Mouse (Mus musculus) limb, embryonic 12.5 days (tissue): ENCODE results near the gene Sltm. TPM values are rescaled to one million over a fixed set of nuclear protein-coding genes. Genes with fewer than 3 reads are reported as not detected.

Source experiments
- ATAC-seq: fragments of 200-750 bp; cut with Nextera tagmentation; 2 replicates; pipeline ENCODE4 v1.8.0; 2017; ENCODE audit warnings: low read depth, moderate TSS enrichment; ENCODE audit not compliant: insufficient number of reproducible peaks, insufficient read depth, low FRiP score, low TSS enrichment
- H3K27ac ChIP-seq: fragments of 300-500 bp; sonication (generic); 2 replicates; pipeline ENCODE4 v1.5.1; 2016; ENCODE audit warnings: mild to moderate bottlenecking, moderate library complexity
- H3K27me3 ChIP-seq: fragments of 300-500 bp; sonication (generic); 2 replicates; pipeline ENCODE4 v1.6.1; 2016; ENCODE audit warnings: mild to moderate bottlenecking, moderate library complexity
- H3K36me3 ChIP-seq: fragments of 300-500 bp; sonication (generic); 2 replicates; pipeline ENCODE4 v1.6.1; 2016; ENCODE audit warnings: mild to moderate bottlenecking, moderate library complexity
- H3K4me1 ChIP-seq: fragments of 300-500 bp; sonication (generic); replicated peaks from 2 replicates; pipeline ENCODE4 v1.6.1; 2016
- H3K4me2 ChIP-seq: fragments of 300-500 bp; sonication (generic); 2 replicates; pipeline ENCODE4 v1.6.1; 2016; ENCODE audit warnings: mild to moderate bottlenecking, moderate library complexity
- H3K4me3 ChIP-seq: fragments of 300-500 bp; sonication (generic); replicated peaks from 2 replicates; pipeline ENCODE4 v1.5.1; 2016; ENCODE audit warnings: mild to moderate bottlenecking
- H3K9ac ChIP-seq: fragments of 300-500 bp; sonication (generic); replicated peaks from 2 replicates; pipeline ENCODE4 v1.6.1; 2016; ENCODE audit warnings: mild to moderate bottlenecking, moderate library complexity
- H3K9me3 ChIP-seq: fragments of 300-500 bp; sonication (generic); 2 replicates; pipeline ENCODE4 v1.6.1; 2016; ENCODE audit warnings: mild to moderate bottlenecking, moderate library complexity
- WGBS: fragments of 180-500 bp; shearing (Covaris S2); methylation state at CpG from one replicate; pipeline ENCODE4 v1.1.7; 2016; 5-methylcytosine and 5-hydroxymethylcytosine counted together
- polyA plus RNA-seq: library from polyadenylated mRNA; unstranded; fragments of >200 nt; fragmentation: Nextera tagmentation; extraction: Ambion mirVana; gene quantifications from 2 replicates; pipeline ENCODE4 v1.2.1, GENCODE M21; 2016

Gene Sltm
- polyA plus RNA-seq: 68.9 and 74.0 TPM in 2 replicates

GRCm38 (mm10) chr9:70542305-70543041, at the start of gene Sltm:
Gene Sltm, plus strand, starts transcription at chr9:70542754.
- H3K27ac ChIP-seq: peak within 1 kb of the TSS; percentile 99
- H3K4me1 ChIP-seq: peaks cover 13% of the 10 kb centered on the region
- under 1% methylated on average over 71 of the region's 75 CpGs for WGBS
- peak within 1 kb of the TSS; percentile 97 for H3K9ac ChIP-seq
- peak within 1 kb of the TSS; percentile 78 for H3K4me2 ChIP-seq
- peak; percentile 97 for ATAC-seq
- peak within 1 kb of the TSS; percentile 89 for H3K4me3 ChIP-seq
- H3K27me3 ChIP-seq: no peaks in the 10 kb centered on the region
- H3K9me3 ChIP-seq: no peaks in the 10 kb centered on the region
- no peaks in the 10 kb centered on the region; the same call in 1 of the 2 replicates for H3K36me3 ChIP-seq

GRCm38 (mm10) chr9:70493038-70493437, 49.5 kb upstream of the Sltm start:
- H3K27ac ChIP-seq: no peak overlapping the region
- no peaks in the 10 kb centered on the region for H3K4me1 ChIP-seq
- H3K9ac ChIP-seq: no peak overlapping the region
- H3K4me3 ChIP-seq: no peak overlapping the region
- H3K9me3 ChIP-seq: no peaks in the 10 kb centered on the region
- no peaks in the 10 kb centered on the region for H3K27me3 ChIP-seq
- H3K36me3 ChIP-seq: peaks cover 32% of the 10 kb centered on the region; the same call in 1 of the 2 replicates
- WGBS: 92% methylated on average over 2 of the region's 2 CpGs
- no peak overlapping the region for H3K4me2 ChIP-seq
- no peak for ATAC-seq

GRCm38 (mm10) chr9:70496990-70497389, 45.6 kb upstream of the Sltm start:
- H3K9me3 ChIP-seq: no peaks in the 10 kb centered on the region
- peaks cover 29% of the 10 kb centered on the region for H3K36me3 ChIP-seq

GRCm38 (mm10) chr9:70502284-70503014, 40.1 kb upstream of the Sltm start:
- peak overlapping the region; percentile 63 for H3K4me2 ChIP-seq
- peak overlapping the region; percentile 97 for H3K9ac ChIP-seq
- peaks cover 11% of the 10 kb centered on the region for H3K36me3 ChIP-seq
- ATAC-seq: 0 out of 2 replicates have a peak, but pooled peaks have one; percentile 24
- H3K4me3 ChIP-seq: peak overlapping the region; percentile 95
- H3K9me3 ChIP-seq: no peaks in the 10 kb centered on the region
- H3K27me3 ChIP-seq: no peaks in the 10 kb centered on the region
- H3K27ac ChIP-seq: peak overlapping the region; percentile 99
- H3K4me1 ChIP-seq: peaks cover 6% of the 10 kb centered on the region
- WGBS: 39% methylated on average over 10 of the region's 10 CpGs

More at GRCm38 (mm10) chr9:70496990-70497389, 45.6 kb upstream of the Sltm start:
- Histone ChIP-seq H3K9ac (no peak overlapping the region), H3K4me3 (no peak overlapping the region), H3K27ac (no peak overlapping the region), H3K4me2 (no peak overlapping the region), H3K27me3 (no peaks in the 10 kb centered on the region), H3K4me1 (no peaks in the 10 kb centered on the region)
- ATAC-seq: no peak

DNA sequence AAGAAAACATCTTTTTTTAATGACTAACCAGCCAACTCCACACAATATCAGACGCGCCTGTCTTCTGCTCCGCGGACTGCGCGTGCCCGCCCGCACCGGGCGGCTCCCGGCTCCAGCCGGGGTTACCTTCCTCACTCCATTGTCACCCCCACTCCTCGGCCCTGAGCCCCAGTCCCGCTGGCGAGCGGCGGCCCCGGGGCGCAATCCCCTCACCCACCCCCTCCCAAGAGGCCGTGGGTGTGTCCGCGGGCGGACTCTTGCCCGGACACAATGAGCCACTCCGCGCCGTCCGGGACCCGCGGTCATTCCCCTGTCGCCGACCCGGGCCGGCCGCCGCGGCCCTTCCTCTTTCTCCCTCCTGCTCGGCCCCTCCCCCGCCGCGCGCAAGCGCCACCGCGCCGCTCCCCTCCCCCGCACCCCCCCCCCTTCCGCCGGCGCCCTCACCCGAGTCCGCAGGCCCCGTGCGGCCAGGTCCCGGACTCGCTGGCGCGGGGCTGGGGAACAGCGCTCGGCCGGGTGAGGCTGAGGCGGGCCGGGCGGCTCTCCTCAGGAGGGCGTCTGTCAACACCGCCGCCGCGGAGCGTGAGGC, 39.4 kb upstream of the Sltm start:
- Histone ChIP-seq H3K9me3 (no peaks in the 10 kb centered on the region), H3K9ac (peak overlapping the region; percentile 97), H3K27ac (peak overlapping the region; percentile 99), H3K27me3 (no peaks in the 10 kb centered on the region), H3K4me1 (peaks cover 6% of the 10 kb centered on the region), H3K4me3 (peak overlapping the region; percentile 95), H3K36me3 (peaks cover 11% of the 10 kb centered on the region), H3K4me2 (peak overlapping the region; percentile 63)
- under 1% methylated on average over 57 of the region's 70 CpGs for WGBS
- ATAC-seq: peak; percentile 87

GRCm38 (mm10) chr9:70503626-70504041, 38.9 kb upstream of the Sltm start, which contains the start of gene Rnf111:
Gene Rnf111, minus strand, starts transcription at chr9:70503725.
- Histone ChIP-seq H3K4me1 (peaks cover 6% of the 10 kb centered on the region), H3K27ac (peak within 1 kb of the TSS; percentile 99), H3K27me3 (no peaks in the 10 kb centered on the region), H3K9me3 (no peaks in the 10 kb centered on the region), H3K36me3 (peaks cover 9% of the 10 kb centered on the region), H3K4me2 (peak within 1 kb of the TSS; percentile 63), H3K9ac (peak within 1 kb of the TSS; percentile 97), H3K4me3 (peak within 1 kb of the TSS; percentile 95)
- under 1% methylated on average over 45 of the region's 45 CpGs for WGBS
- ATAC-seq: peak; percentile 99

DNA sequence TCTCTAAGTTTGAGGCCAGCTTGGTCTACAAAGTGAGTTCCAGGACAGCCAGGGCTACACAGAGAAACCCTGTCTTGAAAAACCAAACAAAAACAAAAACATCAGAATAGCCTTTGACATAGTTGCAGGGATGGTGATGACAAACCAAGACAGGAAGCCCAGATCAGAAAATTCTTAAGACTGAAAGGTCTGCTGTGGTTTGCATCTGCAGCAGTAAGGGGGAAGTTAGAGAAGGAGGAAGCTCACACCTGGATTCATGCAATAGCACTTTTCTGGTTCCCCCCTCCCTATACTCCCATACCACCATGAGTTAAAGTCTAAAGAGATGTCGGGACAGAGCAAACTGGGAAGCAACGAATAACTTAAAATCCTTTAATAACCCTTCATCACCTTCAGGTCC, 36.4 kb upstream of the Sltm start:
- Histone ChIP-seq H3K9ac (no peak overlapping the region), H3K27me3 (no peaks in the 10 kb centered on the region), H3K36me3 (no peaks in the 10 kb centered on the region), H3K4me3 (no peak overlapping the region), H3K4me2 (no peak overlapping the region), H3K9me3 (no peaks in the 10 kb centered on the region), H3K27ac (no peak overlapping the region), H3K4me1 (peaks cover 6% of the 10 kb centered on the region)
- ATAC-seq: no peak
- WGBS: 71% methylated on average over 2 of the region's 2 CpGs

DNA sequence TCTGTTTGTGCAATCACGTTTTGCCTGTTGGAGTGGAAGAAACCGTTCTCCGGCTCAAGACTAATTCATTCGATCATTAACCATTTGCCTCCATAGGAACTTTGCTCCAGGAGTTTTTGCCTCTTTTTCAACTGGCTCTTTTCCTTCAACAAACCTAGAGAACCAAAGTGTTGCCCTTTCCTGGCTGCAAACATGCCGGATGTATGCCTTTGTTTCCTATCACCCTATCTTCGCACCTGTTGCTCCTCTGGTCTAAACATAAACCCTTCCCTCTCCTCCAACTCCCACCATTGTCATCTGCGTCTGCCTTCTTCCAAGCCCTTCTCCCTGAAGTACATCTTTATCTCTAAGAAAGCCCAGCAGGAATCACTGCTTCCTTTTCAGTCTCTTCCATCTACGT, 35.8 kb upstream of the Sltm start:
- Histone ChIP-seq H3K4me3 (no peak overlapping the region), H3K9me3 (no peaks in the 10 kb centered on the region), H3K27ac (no peak overlapping the region), H3K9ac (no peak overlapping the region), H3K27me3 (no peaks in the 10 kb centered on the region), H3K36me3 (no peaks in the 10 kb centered on the region), H3K4me1 (peaks cover 6% of the 10 kb centered on the region), H3K4me2 (no peak overlapping the region)
- WGBS: 83% methylated on average over 8 of the region's 8 CpGs
- no peak for ATAC-seq

DNA sequence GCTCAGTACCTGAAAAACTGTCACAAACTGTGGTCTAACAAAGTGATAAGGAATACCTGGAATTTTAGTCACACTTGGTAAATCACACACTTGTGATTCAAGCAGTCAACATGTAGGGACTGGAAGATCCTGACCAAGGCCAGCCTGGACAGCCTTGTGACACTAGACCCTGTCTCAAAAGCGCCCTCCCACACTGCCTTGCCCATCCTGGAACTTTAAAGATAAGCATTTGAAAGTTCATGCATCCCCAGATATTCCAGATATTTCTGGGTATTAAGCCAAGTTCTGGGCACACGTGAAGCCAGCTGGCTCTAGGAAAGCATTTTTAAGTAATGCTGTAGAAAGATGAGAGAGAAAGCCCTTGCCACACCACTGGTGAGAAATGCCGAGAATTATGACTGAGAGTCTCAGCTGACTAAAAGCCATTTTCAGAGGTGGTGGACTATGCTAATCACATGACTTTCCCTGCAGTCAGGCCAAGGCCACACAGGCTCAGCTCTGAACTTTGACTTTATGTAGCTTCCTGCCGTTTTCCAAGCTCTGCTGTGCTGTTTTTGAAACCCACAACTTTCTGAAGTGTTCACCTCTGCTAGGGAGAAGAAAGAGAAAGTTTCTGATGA, 32.5 kb upstream of the Sltm start:
- no peaks in the 10 kb centered on the region for H3K36me3 ChIP-seq
- H3K4me1 ChIP-seq: no peaks in the 10 kb centered on the region
- no peak overlapping the region for H3K27ac ChIP-seq
- no peak overlapping the region for H3K9ac ChIP-seq
- H3K4me2 ChIP-seq: no peak overlapping the region
- no peaks in the 10 kb centered on the region for H3K9me3 ChIP-seq
- no peaks in the 10 kb centered on the region for H3K27me3 ChIP-seq
- H3K4me3 ChIP-seq: no peak overlapping the region
- ATAC-seq: no peak
- WGBS: 82% methylated on average over 4 of the region's 4 CpGs

DNA sequence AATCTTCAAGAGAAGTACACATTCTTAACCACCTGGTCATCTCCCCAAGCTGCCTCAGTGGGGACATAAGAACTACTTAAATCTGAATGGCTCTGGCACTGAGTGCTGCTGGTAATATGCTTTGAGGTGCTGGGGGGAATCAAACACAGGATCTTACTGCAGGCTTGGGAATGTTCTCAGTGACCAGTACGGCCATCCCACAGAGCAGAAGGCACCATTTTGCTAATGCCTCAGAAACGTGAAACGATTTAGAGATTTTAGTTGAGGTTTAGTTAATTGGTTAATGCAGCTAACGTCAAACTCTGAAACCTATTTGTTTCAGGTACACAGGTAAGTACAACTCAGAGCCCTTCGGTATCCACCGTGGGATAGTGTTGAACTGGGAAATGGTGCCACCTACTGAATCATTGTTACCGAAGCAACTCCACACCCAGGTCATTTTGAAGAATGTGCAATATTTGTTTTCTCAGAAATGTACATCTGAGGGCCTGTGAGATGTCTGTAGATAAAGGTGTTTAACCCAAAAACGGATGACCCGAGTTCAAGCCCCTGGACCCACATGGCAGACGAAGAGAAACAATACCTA, 31.5 kb upstream of the Sltm start:
- Histone ChIP-seq H3K36me3 (no peaks in the 10 kb centered on the region), H3K4me3 (no peak overlapping the region), H3K4me1 (no peaks in the 10 kb centered on the region), H3K27me3 (no peaks in the 10 kb centered on the region), H3K27ac (no peak overlapping the region), H3K4me2 (no peak overlapping the region), H3K9ac (no peak overlapping the region), H3K9me3 (no peaks in the 10 kb centered on the region)
- WGBS: 66% methylated on average over 10 of the region's 10 CpGs
- no peak for ATAC-seq
